Mouse (Mus musculus): ENCODE measurements at regions not wholly inside any gene's neighbourhood (a gene's known extent, or its start where the extent isn't known, plus 50 kb on each side); places are given as distances from the start of the nearest gene placed in this dataset.

DNA sequence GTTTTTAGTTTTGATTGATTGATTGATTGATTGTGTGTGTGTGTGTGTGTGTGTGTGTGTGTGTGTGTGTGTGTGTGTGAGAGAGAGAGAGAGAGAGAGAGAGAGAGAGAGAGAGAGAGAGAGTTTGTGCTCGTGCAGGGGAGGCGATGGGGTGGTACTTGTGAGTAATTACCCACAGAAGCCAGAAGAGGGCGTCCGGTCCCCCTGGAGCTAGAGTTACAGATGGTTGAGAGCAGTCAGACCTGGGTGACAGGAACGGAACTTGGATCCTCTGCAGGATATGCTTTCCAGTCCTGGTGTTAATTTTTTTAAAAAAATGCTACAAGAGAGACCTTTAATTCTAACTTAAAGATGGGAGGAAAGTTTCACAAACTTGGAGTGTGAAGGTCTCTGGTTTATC, 151.7 kb downstream of the CK137956 start:
- no peaks in the 10 kb centered on the region for H3K4me1 ChIP-seq (ENCODE audit: control insufficient read depth in 2 of 2, insufficient read depth in 2 of 2, low read length in 2 of 2, poor library complexity in 1 of 2)
- no peak overlapping the region for H3K27ac ChIP-seq (ENCODE audit: insufficient read depth, low read depth, low read length, poor library complexity, severe bottlenecking)
- H3K36me3 ChIP-seq (ENCODE audit: control insufficient read depth, insufficient read depth, low read length, poor library complexity, severe bottlenecking), result no peaks in the 10 kb centered on the region
- no peak for TF ChIP-seq MAFK (IDR thresholded peaks at IDR 0.05; ENCODE audit: insufficient read depth, low read depth, low read length)
- in situ Hi-C loops (cut with MboI; ENCODE audit: low sequenced_read_pairs in 2 of 2, unreplicated experiment in 2 of 2), result no loop called here
- no peak overlapping the region for H3K4me3 ChIP-seq (ENCODE audit: insufficient read depth in 1 of 2, low read depth in 1 of 2, low read length in 2 of 2, poor library complexity in 1 of 2, severe bottlenecking in 1 of 2)
- no peak overlapping the region for H3K9ac ChIP-seq (ENCODE audit: insufficient read depth, low read depth, low read length, poor library complexity, severe bottlenecking)
- no peak for DNase-seq (ENCODE audit: low read depth, low spot score)
- 0 out of 2 replicates have a peak, but pooled peaks cover 1% of the 10 kb centered on the region for H3K9me3 ChIP-seq (ENCODE audit: control insufficient read depth, insufficient read depth, low read depth, low read length)

DNA sequence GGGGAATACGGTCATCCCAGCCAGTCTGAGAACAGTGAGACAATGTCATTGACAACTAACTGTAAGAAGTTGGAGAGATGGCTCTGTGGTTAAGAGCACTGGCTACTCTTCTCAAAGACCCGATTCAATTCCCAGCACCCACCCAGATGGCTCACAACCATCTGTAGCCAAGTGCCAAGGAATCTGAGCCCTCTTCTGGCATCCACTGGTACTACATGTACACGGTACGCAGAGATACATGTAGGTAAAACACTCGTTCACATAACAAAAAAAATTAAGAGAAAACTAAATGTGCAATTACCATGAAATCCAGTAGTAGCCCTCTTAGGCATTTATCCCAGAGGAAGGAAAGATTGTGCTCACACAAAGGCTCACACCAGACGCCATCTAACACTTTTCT, 156.1 kb downstream of the CK137956 start:
- Histone ChIP-seq H3K4me3 (ENCODE audit: insufficient read depth in 1 of 2, low read depth in 1 of 2, low read length in 2 of 2, poor library complexity in 1 of 2, severe bottlenecking in 1 of 2) (no peak overlapping the region), H3K4me1 (ENCODE audit: control insufficient read depth in 2 of 2, insufficient read depth in 2 of 2, low read length in 2 of 2, poor library complexity in 1 of 2) (no peaks in the 10 kb centered on the region), H3K9me3 (ENCODE audit: control insufficient read depth, insufficient read depth, low read depth, low read length) (peaks cover 2% of the 10 kb centered on the region; the same call in 1 of the 2 replicates), H3K27ac (ENCODE audit: insufficient read depth, low read depth, low read length, poor library complexity, severe bottlenecking) (no peak overlapping the region), H3K9ac (ENCODE audit: insufficient read depth, low read depth, low read length, poor library complexity, severe bottlenecking) (no peak overlapping the region), H3K36me3 (ENCODE audit: control insufficient read depth, insufficient read depth, low read length, poor library complexity, severe bottlenecking) (no peaks in the 10 kb centered on the region)
- DNase-seq (ENCODE audit: low read depth, low spot score), result no peak
- TF ChIP-seq MAFK (IDR thresholded peaks at IDR 0.05; ENCODE audit: insufficient read depth, low read depth, low read length), result no peak
- no peak for TF ChIP-seq HCFC1 (IDR thresholded peaks at IDR 0.05; ENCODE audit: borderline replicate concordance, insufficient read depth, low read length)
- no peak for TF ChIP-seq CHD2 (IDR thresholded peaks at IDR 0.05; ENCODE audit: low read depth, low read length)
- TF ChIP-seq ZNF384 (IDR thresholded peaks at IDR 0.05; ENCODE audit: low read depth, low read length), result no peak
- TF ChIP-seq ZC3H11A (IDR thresholded peaks at IDR 0.05; ENCODE audit: borderline replicate concordance, low read depth, low read length), result no peak
- in situ Hi-C loops (cut with MboI; ENCODE audit: low sequenced_read_pairs in 2 of 2, unreplicated experiment in 2 of 2), result no loop called here

DNA sequence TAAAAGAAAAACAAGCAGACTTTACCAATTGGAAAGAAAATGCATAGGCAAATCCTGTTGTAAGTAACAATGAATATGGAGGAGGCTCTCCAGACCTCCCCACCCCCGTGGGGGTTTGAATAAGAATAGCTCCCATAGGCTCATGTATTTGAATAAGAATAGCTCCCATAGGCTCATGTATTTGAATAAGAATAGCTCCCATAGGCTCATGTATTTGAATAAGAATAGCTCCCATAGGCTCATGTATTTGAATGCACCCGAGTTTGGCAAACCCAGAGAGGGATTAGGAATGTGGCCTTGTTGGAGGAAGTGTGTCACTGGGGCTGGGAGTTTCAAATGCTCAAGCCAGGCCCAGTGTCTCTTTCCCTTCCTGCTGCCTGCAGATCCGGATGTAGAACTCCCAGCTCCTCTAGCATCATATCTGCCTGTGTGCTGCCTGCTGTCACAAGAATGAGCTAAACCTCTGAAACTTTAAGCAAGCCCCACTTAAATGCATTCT, 158.7 kb downstream of the CK137956 start:
- Histone ChIP-seq H3K9me3 (ENCODE audit: control insufficient read depth, insufficient read depth, low read depth, low read length) (peaks cover 2% of the 10 kb centered on the region; the same call in 1 of the 2 replicates), H3K36me3 (ENCODE audit: control insufficient read depth, insufficient read depth, low read length, poor library complexity, severe bottlenecking) (no peaks in the 10 kb centered on the region), H3K4me1 (ENCODE audit: control insufficient read depth in 2 of 2, insufficient read depth in 2 of 2, low read length in 2 of 2, poor library complexity in 1 of 2) (no peaks in the 10 kb centered on the region), H3K9ac (ENCODE audit: insufficient read depth, low read depth, low read length, poor library complexity, severe bottlenecking) (no peak overlapping the region), H3K27ac (ENCODE audit: insufficient read depth, low read depth, low read length, poor library complexity, severe bottlenecking) (peak overlapping the region; percentile 84), H3K4me3 (ENCODE audit: insufficient read depth in 1 of 2, low read depth in 1 of 2, low read length in 2 of 2, poor library complexity in 1 of 2, severe bottlenecking in 1 of 2) (no peak overlapping the region)
- DNase-seq (ENCODE audit: low read depth, low spot score), result no peak
- in situ Hi-C loops (cut with MboI; ENCODE audit: low sequenced_read_pairs in 2 of 2, unreplicated experiment in 2 of 2), result no loop called here
- TF ChIP-seq ZNF384 (IDR thresholded peaks at IDR 0.05; ENCODE audit: low read depth, low read length) (no peak), ZC3H11A (IDR thresholded peaks at IDR 0.05; ENCODE audit: borderline replicate concordance, low read depth, low read length) (no peak), CHD2 (IDR thresholded peaks at IDR 0.05; ENCODE audit: low read depth, low read length) (no peak), MAFK (IDR thresholded peaks at IDR 0.05; ENCODE audit: insufficient read depth, low read depth, low read length) (no peak), HCFC1 (IDR thresholded peaks at IDR 0.05; ENCODE audit: borderline replicate concordance, insufficient read depth, low read length) (no peak)

DNA sequence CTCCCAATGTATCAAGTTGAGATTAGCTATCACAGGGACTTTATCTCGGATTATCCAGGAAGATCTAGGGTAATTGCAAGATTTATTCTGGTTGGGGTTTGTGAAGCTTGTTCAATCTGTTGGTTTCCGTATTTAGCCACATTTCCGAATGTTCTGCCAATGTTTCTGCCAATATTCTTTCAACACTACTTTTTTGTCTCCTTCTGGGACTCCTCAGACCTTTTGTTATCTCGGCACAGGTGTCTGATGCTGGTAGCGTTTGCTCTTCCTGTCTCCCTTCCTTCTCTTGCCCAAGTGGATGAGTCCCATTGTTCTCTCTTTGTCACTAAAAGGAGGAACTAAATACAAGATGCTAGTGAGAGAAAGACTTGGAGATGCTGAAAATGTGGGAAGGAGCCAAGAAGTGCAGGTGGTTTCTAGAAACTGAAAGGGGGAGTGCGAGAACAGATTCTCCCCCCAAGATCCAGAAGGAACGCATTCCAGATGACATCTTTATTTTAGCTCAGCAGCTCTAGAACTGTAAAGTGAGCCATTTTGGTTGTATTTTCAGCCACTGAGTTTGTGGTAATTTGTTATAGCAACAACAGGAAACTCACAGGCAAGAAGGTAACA, 159.7 kb downstream of the CK137956 start:
- H3K9me3 ChIP-seq (ENCODE audit: control insufficient read depth, insufficient read depth, low read depth, low read length), result peaks cover 2% of the 10 kb centered on the region; the same call in 1 of the 2 replicates
- no peak overlapping the region for H3K9ac ChIP-seq (ENCODE audit: insufficient read depth, low read depth, low read length, poor library complexity, severe bottlenecking)
- TF ChIP-seq MAFK (IDR thresholded peaks at IDR 0.05; ENCODE audit: insufficient read depth, low read depth, low read length), result no peak
- no peak for TF ChIP-seq ZC3H11A (IDR thresholded peaks at IDR 0.05; ENCODE audit: borderline replicate concordance, low read depth, low read length)
- no peak for TF ChIP-seq ZNF384 (IDR thresholded peaks at IDR 0.05; ENCODE audit: low read depth, low read length)
- no peak for TF ChIP-seq HCFC1 (IDR thresholded peaks at IDR 0.05; ENCODE audit: borderline replicate concordance, insufficient read depth, low read length)
- no peak for TF ChIP-seq CHD2 (IDR thresholded peaks at IDR 0.05; ENCODE audit: low read depth, low read length)
- H3K36me3 ChIP-seq (ENCODE audit: control insufficient read depth, insufficient read depth, low read length, poor library complexity, severe bottlenecking), result no peaks in the 10 kb centered on the region
- no peaks in the 10 kb centered on the region for H3K4me1 ChIP-seq (ENCODE audit: control insufficient read depth in 2 of 2, insufficient read depth in 2 of 2, low read length in 2 of 2, poor library complexity in 1 of 2)
- in situ Hi-C loops (cut with MboI; ENCODE audit: low sequenced_read_pairs in 2 of 2, unreplicated experiment in 2 of 2), result no loop called here
- no peak overlapping the region for H3K27ac ChIP-seq (ENCODE audit: insufficient read depth, low read depth, low read length, poor library complexity, severe bottlenecking)
- no peak for DNase-seq (ENCODE audit: low read depth, low spot score)
- H3K4me3 ChIP-seq (ENCODE audit: insufficient read depth in 1 of 2, low read depth in 1 of 2, low read length in 2 of 2, poor library complexity in 1 of 2, severe bottlenecking in 1 of 2), result no peak overlapping the region

DNA sequence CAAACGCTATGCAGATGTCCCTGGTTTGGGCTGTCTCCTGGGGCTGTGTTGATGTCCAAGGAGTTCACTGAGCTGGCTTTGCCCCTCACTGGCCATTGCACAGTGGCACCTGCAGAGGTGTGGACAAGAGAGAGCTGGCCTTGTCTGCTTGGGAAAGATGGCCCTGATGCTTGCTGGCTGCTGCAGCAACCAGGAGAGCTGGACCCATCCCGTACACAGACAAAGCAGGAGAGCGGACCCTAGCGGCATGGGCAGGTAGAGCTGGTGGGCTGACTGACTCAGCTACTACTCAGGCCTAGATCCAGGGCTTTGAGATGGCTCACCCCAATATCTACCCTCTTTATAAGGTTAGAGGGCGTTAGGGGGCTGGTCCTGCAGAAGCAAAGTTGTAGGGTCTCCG, 161.7 kb downstream of the CK137956 start:
- Histone ChIP-seq H3K4me1 (ENCODE audit: control insufficient read depth in 2 of 2, insufficient read depth in 2 of 2, low read length in 2 of 2, poor library complexity in 1 of 2) (no peaks in the 10 kb centered on the region), H3K9ac (ENCODE audit: insufficient read depth, low read depth, low read length, poor library complexity, severe bottlenecking) (no peak overlapping the region), H3K9me3 (ENCODE audit: control insufficient read depth, insufficient read depth, low read depth, low read length) (peaks cover under 1% of the 10 kb centered on the region; the same call in 1 of the 2 replicates), H3K27ac (ENCODE audit: insufficient read depth, low read depth, low read length, poor library complexity, severe bottlenecking) (no peak overlapping the region), H3K36me3 (ENCODE audit: control insufficient read depth, insufficient read depth, low read length, poor library complexity, severe bottlenecking) (no peaks in the 10 kb centered on the region), H3K4me3 (ENCODE audit: insufficient read depth in 1 of 2, low read depth in 1 of 2, low read length in 2 of 2, poor library complexity in 1 of 2, severe bottlenecking in 1 of 2) (no peak overlapping the region)
- in situ Hi-C loops (cut with MboI; ENCODE audit: low sequenced_read_pairs in 2 of 2, unreplicated experiment in 2 of 2), result no loop called here
- TF ChIP-seq HCFC1 (IDR thresholded peaks at IDR 0.05; ENCODE audit: borderline replicate concordance, insufficient read depth, low read length), result no peak
- no peak for TF ChIP-seq ZNF384 (IDR thresholded peaks at IDR 0.05; ENCODE audit: low read depth, low read length)
- no peak for TF ChIP-seq CHD2 (IDR thresholded peaks at IDR 0.05; ENCODE audit: low read depth, low read length)
- no peak for TF ChIP-seq ZC3H11A (IDR thresholded peaks at IDR 0.05; ENCODE audit: borderline replicate concordance, low read depth, low read length)
- TF ChIP-seq MAFK (IDR thresholded peaks at IDR 0.05; ENCODE audit: insufficient read depth, low read depth, low read length), result no peak
- no peak for DNase-seq (ENCODE audit: low read depth, low spot score)
